Mouse (Mus musculus): ENCODE results near the gene Grik4. TPM values are rescaled to one million over a fixed set of nuclear protein-coding genes. Genes with fewer than 3 reads are reported as not detected.

Gene Grik4
- total and polyA plus RNA-seq, 3 experiments, result not detected

DNA sequence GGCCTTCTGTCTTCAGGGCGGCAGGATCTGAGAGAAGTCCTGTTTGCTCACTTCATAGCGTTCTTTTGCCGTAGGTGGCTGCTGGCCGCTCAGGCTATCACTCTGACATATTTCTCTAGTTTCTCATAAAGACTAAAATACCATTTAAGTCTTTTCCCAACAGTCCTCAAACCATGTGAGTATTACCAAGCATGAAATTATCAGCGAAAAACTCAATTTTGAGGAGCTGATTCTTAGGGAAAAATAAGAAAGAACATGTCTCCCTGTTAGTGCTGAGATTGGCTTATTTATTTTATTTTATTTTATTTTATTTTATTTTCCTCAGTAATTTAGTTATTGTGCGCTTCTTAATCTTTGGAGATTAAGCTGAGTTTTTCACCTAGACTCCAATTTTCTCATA is 436.6 kb downstream of the Grik4 start, which contains the start of gene Tbcel:
TSS of gene Tbcel (minus strand) at position 101 of the 400 bp plus-strand sequence.
- no peak within 1 kb of the TSS for H3K4me3 ChIP-seq (replicated peaks in 1 of 3; ENCODE audit: low read depth in 2 of 3, low read length in 2 of 3, poor library complexity in 1 of 3)
- H3K36me3 ChIP-seq (replicated peaks in 1 of 2; ENCODE audit: control insufficient read depth in 1 of 2, insufficient read depth in 1 of 2, low read length in 1 of 2), result no peaks in the 10 kb centered on the region
- no peak for DNase-seq (ENCODE audit: extremely low read depth)
- peaks cover 17% of the 10 kb centered on the region for H3K27me3 ChIP-seq (replicated peaks)
- no peak within 1 kb of the TSS for H3K27ac ChIP-seq (ENCODE audit: insufficient read depth, low read depth)
- TF ChIP-seq JUND (conservative IDR thresholded peaks at IDR 0.05; ENCODE audit: low read depth, low read length), result no peak
- TF ChIP-seq RAD21 (IDR thresholded peaks at IDR 0.05; ENCODE audit: low read depth, low read length), result no peak
- no peak for TF ChIP-seq JUN (IDR thresholded peaks at IDR 0.05; ENCODE audit: insufficient read depth, low read depth, low read length)
- no peak for TF ChIP-seq CTCF (conservative IDR thresholded peaks at IDR 0.05 in 1 of 2, IDR thresholded peaks at IDR 0.05 in 1 of 2; ENCODE audit: low read depth in 2 of 2, low read length in 2 of 2)
- in situ Hi-C loops (cut with MboI; ENCODE audit: low pct_ligation_motif_present, low pct_unique_long_range_greater_than_20kb, low sequenced_read_pairs) (no loop called here), dilution Hi-C loops (cut with MboI; ENCODE audit: extremely low pct_ligation_motif_present, extremely low pct_unique_long_range_greater_than_20kb, low sequenced_read_pairs) (no loop called here)
- H3K9ac ChIP-seq (ENCODE audit: insufficient read depth, low read depth), result no peak within 1 kb of the TSS
- no peak within 1 kb of the TSS for H3K4me2 ChIP-seq (ENCODE audit: insufficient read depth, low read depth, poor library complexity, severe bottlenecking)
- H3K4me1 ChIP-seq (ENCODE audit: control insufficient read depth in 1 of 2, insufficient read depth in 2 of 2), result no peaks in the 10 kb centered on the region
- H3K79me2 ChIP-seq (replicated peaks; ENCODE audit: control insufficient read depth, extremely low read depth, insufficient read depth, poor library complexity, severe bottlenecking), result no peaks in the 10 kb centered on the region
- H3K9me3 ChIP-seq (replicated peaks; ENCODE audit: low read length), result no peaks in the 10 kb centered on the region

DNA sequence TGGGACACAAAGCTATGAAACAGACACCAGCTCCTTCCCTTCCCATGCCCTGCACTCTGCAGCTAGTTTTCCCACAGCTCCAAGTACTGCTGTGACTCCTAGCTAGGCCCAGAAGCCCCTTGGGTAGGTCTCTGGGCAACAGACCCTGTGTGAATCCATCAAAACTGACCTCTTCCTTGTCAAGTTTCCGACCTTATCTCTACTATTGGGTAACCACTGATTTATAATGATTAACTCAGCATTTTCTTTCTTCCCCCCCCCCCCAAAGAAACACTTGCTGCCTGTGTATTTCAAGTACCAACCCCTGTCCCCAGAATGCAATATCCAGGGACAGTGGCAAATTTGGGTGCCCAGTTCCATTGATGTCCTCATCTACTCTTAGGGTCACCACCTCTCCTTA is 437.3 kb downstream of the Grik4 start:
- Histone ChIP-seq H3K79me2 (replicated peaks; ENCODE audit: control insufficient read depth, extremely low read depth, insufficient read depth, poor library complexity, severe bottlenecking) (no peaks in the 10 kb centered on the region), H3K9me3 (replicated peaks; ENCODE audit: low read length) (no peaks in the 10 kb centered on the region), H3K4me3 (replicated peaks in 1 of 3; ENCODE audit: low read depth in 2 of 3, low read length in 2 of 3, poor library complexity in 1 of 3) (no peak overlapping the region), H3K9ac (ENCODE audit: insufficient read depth, low read depth) (no peak overlapping the region), H3K4me2 (ENCODE audit: insufficient read depth, low read depth, poor library complexity, severe bottlenecking) (no peak overlapping the region), H3K27ac (ENCODE audit: insufficient read depth, low read depth) (no peak overlapping the region), H3K4me1 (ENCODE audit: control insufficient read depth in 1 of 2, insufficient read depth in 2 of 2) (no peaks in the 10 kb centered on the region), H3K27me3 (replicated peaks) (peaks cover 17% of the 10 kb centered on the region), H3K36me3 (replicated peaks in 1 of 2; ENCODE audit: control insufficient read depth in 1 of 2, insufficient read depth in 1 of 2, low read length in 1 of 2) (no peaks in the 10 kb centered on the region)
- DNase-seq (ENCODE audit: extremely low read depth), result no peak
- TF ChIP-seq POLR2AphosphoS2 (IDR thresholded peaks at IDR 0.05; ENCODE audit: low read depth, low read length), result no peak
- no peak for TF ChIP-seq CHD1 (IDR thresholded peaks at IDR 0.05; ENCODE audit: low read depth, low read length)
- TF ChIP-seq CTCF (conservative IDR thresholded peaks at IDR 0.05 in 1 of 2, IDR thresholded peaks at IDR 0.05 in 1 of 2; ENCODE audit: low read depth in 2 of 2, low read length in 2 of 2), result no peak
- no peak for TF ChIP-seq RCOR1 (conservative IDR thresholded peaks at IDR 0.05; ENCODE audit: low read depth, low read length)
- no peak for TF ChIP-seq E2F4 (IDR thresholded peaks at IDR 0.05; ENCODE audit: insufficient replicate concordance, low read depth, low read length)
- no peak for TF ChIP-seq GABPA (IDR thresholded peaks at IDR 0.05; ENCODE audit: insufficient replicate concordance, low read depth, low read length)
- TF ChIP-seq SIN3A (IDR thresholded peaks at IDR 0.05; ENCODE audit: low read length), result no peak
- TF ChIP-seq NELFE (IDR thresholded peaks at IDR 0.05; ENCODE audit: low read depth, low read length), result no peak
- no peak for TF ChIP-seq TBP (conservative IDR thresholded peaks at IDR 0.05; ENCODE audit: low read depth, low read length)
- no peak for TF ChIP-seq BHLHE40 (IDR thresholded peaks at IDR 0.05; ENCODE audit: low read depth, low read length)
- TF ChIP-seq TCF12 (IDR thresholded peaks at IDR 0.05; ENCODE audit: low read depth, low read length), result no peak
- no peak for TF ChIP-seq MAZ (IDR thresholded peaks at IDR 0.05; ENCODE audit: low read depth, low read length)
- no peak for TF ChIP-seq SMC3 (IDR thresholded peaks at IDR 0.05; ENCODE audit: low read depth, low read length)
- TF ChIP-seq JUND (conservative IDR thresholded peaks at IDR 0.05; ENCODE audit: low read depth, low read length), result no peak
- TF ChIP-seq KAT2A (IDR thresholded peaks at IDR 0.05; ENCODE audit: insufficient replicate concordance, low read length), result no peak
- in situ Hi-C loops (cut with MboI; ENCODE audit: low pct_ligation_motif_present, low pct_unique_long_range_greater_than_20kb, low sequenced_read_pairs), result no loop called here
- dilution Hi-C loops (cut with MboI; ENCODE audit: extremely low pct_ligation_motif_present, extremely low pct_unique_long_range_greater_than_20kb, low sequenced_read_pairs), result no loop called here

Data from CH12.LX (cell line).